Mouse (Mus musculus): ENCODE measurements around the gene Fam189a1. TPM values are rescaled to one million over a fixed set of nuclear protein-coding genes. Genes with fewer than 3 reads are reported as not detected.

Gene Fam189a1
- polyA plus RNA-seq, 1 experiment from 2014 or later, result 2.8 TPM

DNA sequence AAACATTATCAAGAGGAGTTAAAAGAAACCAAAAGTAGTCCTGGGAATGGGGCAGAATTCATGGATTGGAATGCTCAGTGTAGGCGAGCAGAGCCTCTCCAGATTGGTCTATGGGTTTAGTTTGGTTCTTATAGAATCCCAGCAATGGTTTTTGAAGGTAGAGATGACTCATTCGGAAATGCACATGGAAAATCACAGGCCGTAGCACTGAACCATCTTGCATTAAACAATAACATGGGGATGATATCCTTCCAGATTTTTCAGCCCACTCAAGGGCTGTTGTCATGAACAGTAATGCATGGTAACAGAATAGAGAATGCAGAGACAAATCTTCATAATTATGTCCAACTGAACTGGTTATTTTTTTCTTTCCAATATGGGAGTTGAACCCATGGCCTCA is 390.8 kb downstream of the Fam189a1 start:
- Histone ChIP-seq H3K4me3 (replicated peaks) (no peak overlapping the region), H3K36me3 (replicated peaks) (no peaks in the 10 kb centered on the region), H3K4me2 (no peak overlapping the region), H3K9me3 (no peaks in the 10 kb centered on the region), H3K4me1 (no peaks in the 10 kb centered on the region; the same call in 1 of the 2 replicates), H3K9ac (no peak overlapping the region), H3K27me3 (no peaks in the 10 kb centered on the region), H3K27ac (no peak overlapping the region)
- ATAC-seq (ENCODE audit: low FRiP score), result no peak
- WGBS, result 84% methylated on average over 3 of the region's 3 CpGs

DNA sequence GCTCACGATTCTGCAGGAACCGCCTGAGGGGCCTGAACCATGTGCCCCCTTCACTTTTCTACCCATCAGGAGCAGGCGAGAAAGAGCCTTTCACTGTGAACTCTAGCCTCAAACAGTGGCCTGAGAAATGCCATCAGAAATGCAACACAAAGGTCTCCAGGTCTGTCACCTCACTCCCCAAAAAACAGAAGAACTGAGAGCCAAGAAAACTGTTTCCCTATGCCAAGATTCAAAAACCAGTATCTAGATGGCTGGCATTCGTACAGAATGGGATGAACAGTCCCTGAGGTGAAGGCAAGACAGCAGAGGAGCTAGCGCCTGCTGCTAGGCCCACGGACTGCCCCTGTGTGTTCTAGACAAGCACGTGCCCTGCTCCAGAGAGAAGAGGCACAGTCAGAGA is 401.2 kb downstream of the Fam189a1 start:
- H3K4me3 ChIP-seq (replicated peaks), result no peak overlapping the region
- ATAC-seq (ENCODE audit: low FRiP score), result no peak
- no peak overlapping the region for H3K9ac ChIP-seq
- H3K36me3 ChIP-seq (replicated peaks), result no peaks in the 10 kb centered on the region
- H3K4me2 ChIP-seq, result no peak overlapping the region
- peaks cover 3% of the 10 kb centered on the region for H3K4me1 ChIP-seq
- H3K9me3 ChIP-seq, result no peaks in the 10 kb centered on the region
- H3K27me3 ChIP-seq, result no peaks in the 10 kb centered on the region
- WGBS, result 92% methylated on average over 7 of the region's 7 CpGs
- H3K27ac ChIP-seq, result no peak overlapping the region

DNA sequence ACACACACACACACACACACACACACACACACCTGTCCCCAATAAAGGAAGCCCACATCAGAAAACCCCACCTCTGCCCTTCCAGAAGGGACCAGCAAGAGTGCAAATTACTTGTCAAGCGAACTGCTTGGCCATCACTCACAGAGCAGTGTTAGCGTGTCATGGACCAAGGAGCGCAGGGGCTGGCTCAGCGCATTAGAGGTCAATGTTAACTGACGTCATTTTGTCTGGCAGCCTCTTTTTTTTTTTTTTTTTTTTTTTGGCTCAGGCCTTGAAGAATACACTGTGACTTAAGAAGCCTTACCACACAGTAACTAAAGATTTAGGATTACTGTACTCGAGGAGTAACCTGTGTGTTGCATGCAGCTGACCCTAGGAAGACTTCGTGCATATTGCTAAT is 402.2 kb downstream of the Fam189a1 start:
- Histone ChIP-seq H3K36me3 (replicated peaks) (no peaks in the 10 kb centered on the region), H3K9ac (no peak overlapping the region), H3K4me3 (replicated peaks) (no peak overlapping the region), H3K27me3 (no peaks in the 10 kb centered on the region), H3K27ac (no peak overlapping the region), H3K9me3 (no peaks in the 10 kb centered on the region), H3K4me2 (no peak overlapping the region), H3K4me1 (peaks cover 3% of the 10 kb centered on the region)
- no peak for ATAC-seq (ENCODE audit: low FRiP score)
- WGBS, result 84% methylated on average over 7 of the region's 7 CpGs

DNA sequence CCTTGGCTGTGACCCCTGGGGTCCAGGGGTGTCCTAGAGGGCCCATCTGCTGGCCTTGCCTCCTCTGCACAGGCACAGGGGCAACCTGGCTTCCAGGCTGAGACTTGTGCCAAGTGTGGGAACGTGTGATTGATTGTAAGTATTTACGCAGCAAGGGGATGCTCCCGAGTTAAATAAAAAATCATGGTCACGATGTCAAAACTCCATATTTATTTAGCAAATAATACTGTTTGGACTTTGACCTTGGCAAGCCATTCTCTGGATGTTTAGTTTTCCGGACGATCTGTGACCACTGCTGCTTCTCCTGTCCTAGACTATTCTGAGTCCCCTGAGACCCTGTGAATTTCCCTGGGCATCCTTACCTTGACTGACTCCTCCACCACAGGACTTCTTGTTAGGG is 402.7 kb downstream of the Fam189a1 start:
- ATAC-seq (ENCODE audit: low FRiP score), result no peak
- no peak overlapping the region for H3K4me2 ChIP-seq
- 89% methylated on average over 6 of the region's 6 CpGs for WGBS
- no peak overlapping the region for H3K27ac ChIP-seq
- no peaks in the 10 kb centered on the region for H3K9me3 ChIP-seq
- H3K4me3 ChIP-seq (replicated peaks), result no peak overlapping the region
- H3K4me1 ChIP-seq, result peaks cover 3% of the 10 kb centered on the region
- no peaks in the 10 kb centered on the region for H3K36me3 ChIP-seq (replicated peaks)
- H3K27me3 ChIP-seq, result no peaks in the 10 kb centered on the region
- H3K9ac ChIP-seq, result no peak overlapping the region

DNA sequence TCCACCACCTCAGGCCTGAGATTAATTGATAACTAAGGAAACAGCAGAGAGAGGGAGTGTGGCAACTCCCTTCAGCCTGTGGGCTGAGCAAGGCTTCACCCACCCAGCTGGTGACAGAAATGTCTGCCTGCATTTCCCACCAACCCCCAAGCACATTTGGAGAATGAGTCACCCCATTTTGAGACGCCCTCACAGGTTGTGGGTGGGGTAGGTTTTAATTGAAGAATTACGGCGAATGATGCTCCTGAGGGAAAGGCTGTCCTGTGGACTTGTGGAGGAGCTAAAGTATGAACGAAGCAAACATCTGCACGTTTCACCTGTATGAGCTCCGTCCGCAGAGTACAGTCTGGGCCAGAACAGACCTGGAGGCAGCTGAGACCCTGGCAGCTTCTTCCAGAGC is 404.2 kb downstream of the Fam189a1 start:
- Histone ChIP-seq H3K27ac (no peak overlapping the region), H3K27me3 (no peaks in the 10 kb centered on the region), H3K4me1 (peaks cover 3% of the 10 kb centered on the region), H3K4me2 (no peak overlapping the region), H3K9me3 (no peaks in the 10 kb centered on the region), H3K9ac (no peak overlapping the region), H3K4me3 (replicated peaks) (no peak overlapping the region), H3K36me3 (replicated peaks) (peaks cover 10% of the 10 kb centered on the region; the same call in 1 of the 2 replicates)
- ATAC-seq (ENCODE audit: low FRiP score), result 0 out of 2 replicates have a peak, but pooled peaks have one; percentile 5
- 95% methylated on average over 7 of the region's 7 CpGs for WGBS

DNA sequence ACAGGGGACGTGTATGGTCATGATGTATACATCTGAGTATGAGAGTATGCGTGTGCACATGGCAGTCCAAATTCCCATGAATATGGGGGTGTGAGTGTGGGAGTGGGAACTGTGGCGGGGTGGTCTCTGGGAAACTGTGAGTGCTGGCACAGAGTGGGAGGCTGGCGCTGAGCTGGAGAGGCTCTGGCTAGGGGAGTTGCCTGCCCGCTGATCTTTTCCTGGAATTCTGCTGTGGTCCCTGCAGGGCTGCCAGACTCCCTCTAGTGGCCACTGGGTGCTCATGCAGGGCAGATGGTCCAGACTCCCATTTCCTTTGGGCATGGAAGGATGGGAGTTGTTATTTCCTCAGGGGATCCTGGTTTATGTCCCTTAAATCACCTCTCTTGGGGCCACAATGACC is 404.9 kb downstream of the Fam189a1 start:
- Histone ChIP-seq H3K27me3 (no peaks in the 10 kb centered on the region), H3K27ac (no peak overlapping the region), H3K4me3 (replicated peaks) (no peak overlapping the region), H3K4me2 (no peak overlapping the region), H3K36me3 (replicated peaks) (peaks cover 12% of the 10 kb centered on the region), H3K9me3 (no peaks in the 10 kb centered on the region), H3K9ac (no peak overlapping the region), H3K4me1 (peaks cover 6% of the 10 kb centered on the region)
- 34% methylated on average over 5 of the region's 5 CpGs for WGBS
- ATAC-seq (ENCODE audit: low FRiP score), result peak; percentile 80

DNA sequence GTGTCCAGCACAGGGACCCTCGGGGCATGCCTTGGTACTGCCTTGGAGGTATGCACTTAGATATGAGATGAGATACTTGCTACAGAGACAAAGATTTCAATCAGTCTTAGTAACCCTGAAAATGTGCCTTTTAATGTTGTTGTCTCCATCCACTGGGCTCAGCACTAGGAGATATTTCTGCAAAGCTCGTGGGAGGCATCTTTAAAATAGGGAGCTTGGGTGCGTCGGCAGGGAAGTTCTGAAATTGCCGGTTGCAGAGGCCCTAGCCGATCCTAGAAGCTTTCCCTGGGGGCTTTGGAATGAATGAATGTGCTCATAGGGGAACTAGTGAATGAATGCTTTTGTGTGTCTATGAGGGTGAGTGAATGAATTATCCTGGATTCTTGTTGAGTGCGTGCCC is 412.8 kb downstream of the Fam189a1 start:
- 91% methylated on average over 7 of the region's 7 CpGs for WGBS
- Histone ChIP-seq H3K4me3 (replicated peaks) (no peak overlapping the region), H3K36me3 (replicated peaks) (peaks cover 42% of the 10 kb centered on the region)

DNA sequence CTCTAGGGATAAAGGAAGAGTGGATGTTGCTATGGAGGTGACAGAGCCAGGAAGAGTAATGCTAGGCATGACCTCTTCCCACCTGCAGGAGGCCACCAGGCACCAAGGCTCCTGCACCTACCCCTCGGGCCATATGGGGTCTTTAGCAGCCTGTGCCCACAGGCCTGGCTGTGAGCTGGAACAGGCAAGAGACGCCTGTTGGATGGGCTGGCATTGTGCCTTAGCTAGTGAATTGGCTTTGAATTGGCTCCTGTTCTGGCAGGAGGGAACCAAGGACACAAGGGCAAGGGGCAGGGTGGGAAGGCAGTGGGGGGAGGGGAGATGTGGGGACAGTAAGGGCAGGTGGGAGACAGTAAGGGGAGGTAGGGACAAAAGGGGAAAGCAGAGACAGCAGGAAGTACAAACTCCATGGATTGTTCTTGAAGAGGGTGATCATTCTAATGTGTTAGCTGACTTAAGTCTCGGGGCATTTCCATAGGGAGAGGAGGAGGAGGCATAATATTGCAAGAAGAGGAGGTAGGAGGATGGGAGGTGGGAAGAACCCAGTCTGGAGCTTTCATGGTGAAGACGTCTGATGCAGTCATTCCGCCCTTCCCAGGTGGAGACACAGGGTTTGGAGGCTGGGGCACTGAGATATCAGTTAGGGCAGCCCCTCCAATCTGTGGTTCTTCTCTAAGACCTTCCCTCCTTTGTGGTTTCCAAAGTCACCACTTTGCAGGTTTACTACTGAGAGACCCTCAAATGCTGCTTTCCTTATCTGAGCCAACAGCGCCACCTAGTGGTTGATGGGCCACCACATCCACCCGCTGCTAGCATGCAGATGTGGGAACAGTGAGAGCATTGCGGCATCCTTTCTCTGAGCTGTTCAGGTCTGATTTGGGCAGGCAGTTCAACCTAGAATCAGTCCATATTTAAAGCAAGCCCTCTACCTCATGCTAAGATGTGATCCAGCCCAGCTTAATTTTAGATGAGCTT is 414.8 kb downstream of the Fam189a1 start:
- H3K36me3 ChIP-seq (replicated peaks), result peaks cover 32% of the 10 kb centered on the region
- 31% methylated on average over 8 of the region's 8 CpGs for WGBS
- no peaks in the 10 kb centered on the region for H3K9me3 ChIP-seq
- H3K27me3 ChIP-seq, result no peaks in the 10 kb centered on the region
- peaks cover 18% of the 10 kb centered on the region for H3K4me1 ChIP-seq
- no peak overlapping the region for H3K4me2 ChIP-seq
- H3K9ac ChIP-seq, result no peak overlapping the region
- no peak overlapping the region for H3K27ac ChIP-seq
- no peak overlapping the region for H3K4me3 ChIP-seq (replicated peaks)
- ATAC-seq (ENCODE audit: low FRiP score), result peak; percentile 90

More for the DNA sequence above, 412.8 kb downstream of the Fam189a1 start:
- ATAC-seq (ENCODE audit: low FRiP score), result no peak
- Histone ChIP-seq H3K9ac (no peak overlapping the region), H3K4me1 (peaks cover 17% of the 10 kb centered on the region), H3K9me3 (no peaks in the 10 kb centered on the region), H3K27ac (no peak overlapping the region), H3K27me3 (no peaks in the 10 kb centered on the region), H3K4me2 (no peak overlapping the region)

DNA sequence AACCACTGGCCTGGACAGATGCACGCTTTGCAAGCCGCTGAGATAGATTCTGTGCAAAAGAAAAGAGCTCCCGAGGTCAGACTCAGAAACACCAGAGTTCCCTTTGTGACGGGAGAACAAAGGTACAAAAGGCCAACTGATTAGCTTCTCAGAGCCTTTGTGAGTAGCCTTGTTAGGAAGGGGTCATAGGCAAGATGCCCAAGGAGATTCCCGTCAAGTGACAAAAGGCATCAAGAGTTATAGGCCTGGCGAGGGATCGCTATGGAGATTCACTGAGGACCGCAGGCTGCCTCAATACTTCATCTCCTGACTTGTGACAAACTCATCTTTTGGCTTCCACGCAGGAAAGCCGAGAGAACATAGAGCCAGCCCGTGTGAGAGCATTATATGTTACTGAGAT is 417.2 kb downstream of the Fam189a1 start:
- WGBS, result 9% methylated on average over 11 of the region's 11 CpGs
- H3K9ac ChIP-seq, result no peak overlapping the region
- H3K4me1 ChIP-seq, result peaks cover 17% of the 10 kb centered on the region
- H3K36me3 ChIP-seq (replicated peaks), result peaks cover 7% of the 10 kb centered on the region
- no peak overlapping the region for H3K4me2 ChIP-seq
- ATAC-seq (ENCODE audit: low FRiP score), result no peak
- no peaks in the 10 kb centered on the region for H3K27me3 ChIP-seq
- no peak overlapping the region for H3K27ac ChIP-seq
- no peak overlapping the region for H3K4me3 ChIP-seq (replicated peaks)
- H3K9me3 ChIP-seq, result no peaks in the 10 kb centered on the region

DNA sequence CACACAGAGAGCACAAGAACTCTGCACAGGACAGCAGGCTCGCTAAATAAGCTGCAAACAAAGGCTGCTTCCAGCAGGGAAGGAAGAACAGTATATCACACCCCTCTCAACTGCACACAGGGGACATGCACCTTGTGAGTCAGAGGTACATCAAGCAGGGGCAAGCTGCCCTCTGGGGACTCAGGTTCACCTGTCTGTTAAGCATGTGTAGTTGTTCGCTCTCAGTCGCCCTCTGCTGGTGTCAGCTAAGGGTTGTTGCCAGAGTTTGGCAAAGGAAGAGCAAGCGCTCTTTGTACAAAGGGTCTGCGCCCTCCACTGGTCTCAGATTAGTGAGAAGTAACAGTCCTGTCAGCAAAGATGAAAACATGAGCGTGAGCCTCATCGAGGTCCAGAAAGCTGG is 426.6 kb downstream of the Fam189a1 start:
- 25% methylated on average over 7 of the region's 7 CpGs for WGBS

DNA sequence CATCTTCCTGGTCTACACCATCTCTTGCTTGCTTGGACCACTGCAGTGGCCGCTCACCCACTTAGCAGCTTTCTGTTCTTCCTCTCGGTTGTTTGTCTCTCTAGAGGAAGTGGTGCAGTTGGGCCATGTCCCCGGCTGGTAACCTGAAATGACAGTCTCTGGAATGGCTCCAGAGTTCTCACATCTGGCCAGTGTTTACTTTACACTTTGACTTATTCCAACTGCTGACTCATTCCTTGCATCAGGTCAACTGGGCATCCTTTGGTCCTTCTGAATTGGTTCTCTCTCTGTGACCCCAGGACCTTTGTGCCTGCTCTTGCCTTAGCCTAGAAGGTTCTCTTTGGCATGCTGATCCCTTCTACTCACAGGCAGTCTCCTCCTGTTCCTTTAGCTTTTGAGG is 427.6 kb downstream of the Fam189a1 start:
- no peak overlapping the region for H3K27ac ChIP-seq

More for the DNA sequence above, 426.6 kb downstream of the Fam189a1 start:
- H3K9me3 ChIP-seq, result no peaks in the 10 kb centered on the region
- H3K27me3 ChIP-seq, result no peaks in the 10 kb centered on the region
- no peak overlapping the region for H3K4me3 ChIP-seq (replicated peaks)
- no peak overlapping the region for H3K9ac ChIP-seq
- H3K27ac ChIP-seq, result no peak overlapping the region
- peak; percentile 45 for ATAC-seq (ENCODE audit: low FRiP score)
- H3K4me1 ChIP-seq, result peaks cover 14% of the 10 kb centered on the region
- H3K4me2 ChIP-seq, result no peak overlapping the region
- no peaks in the 10 kb centered on the region for H3K36me3 ChIP-seq (replicated peaks)

DNA sequence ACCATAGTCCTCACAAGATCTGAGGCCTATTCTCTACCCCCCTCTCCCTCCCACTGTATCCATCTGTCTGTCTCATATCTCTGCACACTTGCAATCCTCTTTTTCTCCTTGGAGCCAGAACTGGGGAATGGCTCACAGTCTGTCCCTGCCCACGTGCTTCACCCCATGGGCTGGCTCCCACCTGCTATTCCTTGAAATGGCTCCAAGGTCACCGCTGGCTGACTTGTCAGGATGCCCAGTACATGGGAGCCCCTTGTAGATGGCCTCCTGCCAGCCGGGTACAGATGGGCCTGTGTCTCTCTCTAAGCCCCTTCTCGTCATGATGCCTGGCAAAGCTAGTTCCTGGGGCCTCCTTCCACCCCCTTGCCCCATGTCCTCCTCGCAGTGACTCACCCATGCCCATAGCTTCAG is 428.2 kb downstream of the Fam189a1 start:
- no peak for ATAC-seq (ENCODE audit: low FRiP score)
- no peak overlapping the region for H3K27ac ChIP-seq
- no peaks in the 10 kb centered on the region for H3K36me3 ChIP-seq (replicated peaks)
- peaks cover 14% of the 10 kb centered on the region for H3K4me1 ChIP-seq
- H3K4me3 ChIP-seq (replicated peaks), result no peak overlapping the region
- H3K9me3 ChIP-seq, result no peaks in the 10 kb centered on the region
- no peaks in the 10 kb centered on the region for H3K27me3 ChIP-seq
- 87% methylated on average over 5 of the region's 5 CpGs for WGBS
- H3K4me2 ChIP-seq, result no peak overlapping the region
- no peak overlapping the region for H3K9ac ChIP-seq

More for the DNA sequence above, 427.6 kb downstream of the Fam189a1 start:
- Histone ChIP-seq H3K4me3 (replicated peaks) (no peak overlapping the region), H3K9ac (no peak overlapping the region), H3K27me3 (no peaks in the 10 kb centered on the region), H3K36me3 (replicated peaks) (no peaks in the 10 kb centered on the region), H3K4me1 (peaks cover 14% of the 10 kb centered on the region), H3K9me3 (no peaks in the 10 kb centered on the region), H3K4me2 (no peak overlapping the region)
- no peak for ATAC-seq (ENCODE audit: low FRiP score)
- 95% methylated on average over 3 of the region's 3 CpGs for WGBS
